Mouse (Mus musculus): ENCODE results near the gene 1700030K09Rik.

- TF ChIP-seq CTCF (IDR thresholded peaks at IDR 0.05; ENCODE audit: extremely low read depth, insufficient read depth, low read length) (no peak), POLR2A (IDR thresholded peaks at IDR 0.05; ENCODE audit: extremely low read depth, insufficient read depth, low read length) (no peak)
Measured at GRCm38 (mm10) chr8:72434952-72435351, 8.7 kb upstream of the 1700030K09Rik start.

Measured in cortical plate, adult 2 months (tissue).